Mouse (Mus musculus): ENCODE results near the gene Med28. TPM values are rescaled to one million over a fixed set of nuclear protein-coding genes. Genes with fewer than 3 reads are reported as not detected.

The Med28 gene
- total RNA-seq (2021) = 10 to 100 TPM; 93.5 to 97.8 TPM

DNA sequence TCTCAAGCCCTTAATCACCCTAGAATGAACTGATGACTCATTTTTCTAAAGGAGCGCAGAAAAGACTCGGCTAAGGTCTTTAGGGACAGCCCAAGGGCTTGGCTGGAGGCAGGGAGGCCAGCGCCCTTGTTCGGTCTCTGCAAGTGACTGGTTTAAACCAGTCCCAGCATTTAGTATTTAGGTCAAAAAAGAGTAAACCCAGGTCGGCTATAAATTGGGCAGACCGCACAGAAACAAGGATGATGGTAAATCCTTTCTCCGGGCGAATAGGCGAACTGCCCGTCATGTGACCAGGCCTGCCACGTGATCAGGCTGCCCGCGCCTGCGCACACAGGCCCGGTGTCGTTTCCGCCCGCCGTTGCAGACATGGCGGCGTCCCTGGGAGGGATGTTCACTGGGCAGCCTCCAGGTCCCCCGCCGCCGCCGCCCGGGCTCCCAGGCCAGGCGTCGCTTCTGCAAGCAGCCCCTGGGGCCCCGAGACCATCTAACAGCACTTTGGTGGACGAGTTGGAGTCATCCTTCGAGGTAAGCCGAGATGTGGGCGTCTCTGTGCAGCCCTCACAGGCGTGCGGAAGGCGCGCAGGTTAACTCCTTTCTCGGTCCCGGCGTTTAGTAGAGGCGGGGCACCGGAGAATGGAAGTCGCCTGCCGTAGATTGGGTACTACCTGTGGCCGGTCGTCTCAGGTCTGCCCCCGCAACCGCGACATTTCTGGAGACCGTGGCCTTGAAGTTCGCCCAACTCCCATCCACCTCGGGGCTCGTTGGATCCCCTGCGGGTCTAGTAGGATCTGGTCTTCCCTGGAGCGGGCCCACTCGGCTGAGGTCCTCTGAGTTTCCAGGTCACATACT is at the start of gene Med28:
Gene Med28 (plus strand): TSS at position 270 of the 849 bp plus-strand sequence.
- peak; percentile 96 for DNase-seq (ENCODE audit: low spot score in 2 of 2)
- intact Hi-C loops (cut with DNase I) = no loop called here

DNA sequence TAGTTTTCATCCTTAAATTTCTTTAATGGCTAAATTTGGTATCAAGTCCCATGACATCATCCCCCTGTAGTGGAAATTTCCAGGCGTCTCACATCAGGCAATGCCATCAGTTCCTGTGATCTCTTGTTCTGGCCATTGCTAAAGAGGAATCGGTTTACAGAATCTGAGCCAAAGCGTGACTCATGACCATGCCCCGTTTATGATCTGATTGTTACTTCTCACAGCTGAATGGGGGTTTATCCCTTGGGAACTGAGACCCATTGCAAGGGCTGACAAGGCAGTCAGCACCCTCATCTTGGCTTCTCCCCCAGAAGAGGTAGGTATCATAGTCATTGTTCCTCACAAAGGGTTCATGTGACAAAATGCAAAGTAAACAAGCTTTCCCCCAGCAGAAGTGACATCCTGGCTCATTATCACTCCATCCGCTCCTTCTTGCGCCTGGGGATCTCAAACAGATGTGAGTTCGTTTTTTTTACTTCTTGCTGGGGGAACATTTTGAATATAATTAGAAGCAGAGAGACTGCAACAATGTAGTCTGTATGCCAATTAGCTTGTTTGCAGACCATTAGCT is 47.1 kb upstream of the Med28 start:
- DNase-seq (ENCODE audit: low spot score in 2 of 2) = peak in 1 of 2 experiments; percentile 45
- intact Hi-C loops (cut with DNase I) = no loop called here

DNA sequence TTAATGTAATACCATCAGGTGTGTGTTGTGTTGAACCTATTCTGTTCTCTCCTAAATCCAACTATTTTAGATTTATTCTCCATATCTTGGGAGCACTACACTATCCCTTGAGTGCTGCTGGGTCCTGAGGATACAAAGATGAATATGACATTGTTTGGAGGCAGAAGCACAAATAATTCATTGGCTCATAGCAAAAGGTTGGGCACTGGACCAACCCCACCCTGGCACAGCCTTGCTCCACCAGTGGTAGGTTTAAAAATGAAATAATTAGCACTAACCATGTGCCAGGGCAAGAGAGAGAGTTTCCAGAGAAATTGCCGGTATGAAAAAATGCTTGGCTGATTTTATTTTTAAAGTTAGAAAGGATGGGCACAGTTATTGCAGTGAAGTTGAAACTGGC is 46.5 kb upstream of the Med28 start:
- intact Hi-C loops (cut with DNase I) = no loop called here
- no peak for DNase-seq (ENCODE audit: low spot score in 2 of 2)

DNA sequence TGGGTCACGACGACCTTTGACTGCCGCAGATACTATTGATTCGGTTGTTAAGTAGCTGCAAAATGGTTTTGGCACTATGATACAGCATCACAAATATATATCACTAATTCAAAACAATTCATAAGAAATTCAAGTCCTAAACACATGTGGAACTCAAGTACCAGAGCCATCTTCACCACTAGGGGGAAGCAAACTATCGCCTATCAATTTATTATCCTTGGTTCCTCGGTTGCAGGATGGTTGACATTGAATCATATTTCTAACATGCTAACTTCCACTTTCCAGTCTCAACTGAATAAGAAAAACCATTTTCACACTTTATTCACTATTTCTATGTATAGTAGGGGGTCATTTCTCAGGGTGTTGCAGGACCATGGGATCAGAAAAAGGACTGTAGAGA is 45.8 kb upstream of the Med28 start:
- DNase-seq (ENCODE audit: low spot score in 2 of 2) = peak; percentile 66 to 84
- intact Hi-C loops (cut with DNase I) = loop anchor here (2.0 kb wide), 1 partner anchor 61 kb away; no protein-coding TSS in a partner anchor

DNA sequence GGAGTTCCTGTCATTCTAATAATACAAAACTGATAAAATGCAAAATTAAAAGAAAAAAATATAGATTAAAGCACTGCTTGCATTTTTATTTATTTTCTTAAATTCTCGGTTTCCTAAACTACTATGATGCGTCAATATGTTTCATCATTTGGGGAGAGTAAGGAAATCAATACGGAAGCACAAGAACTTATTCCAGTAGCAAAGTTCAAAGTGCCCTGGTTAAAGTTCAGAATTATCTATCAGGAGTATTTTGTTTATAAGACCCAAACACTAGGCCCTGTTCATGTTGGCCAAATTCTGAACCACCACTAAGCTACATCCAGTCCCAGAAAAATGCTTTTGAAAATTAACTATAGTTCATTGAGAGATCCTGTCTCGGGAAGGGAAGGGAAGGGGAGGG is 45.3 kb upstream of the Med28 start:
- DNase-seq (ENCODE audit: low spot score in 2 of 2) = no peak
- intact Hi-C loops (cut with DNase I) = loop anchor here (2.0 kb wide), 1 partner anchor 60 kb away; no protein-coding TSS in a partner anchor

DNA sequence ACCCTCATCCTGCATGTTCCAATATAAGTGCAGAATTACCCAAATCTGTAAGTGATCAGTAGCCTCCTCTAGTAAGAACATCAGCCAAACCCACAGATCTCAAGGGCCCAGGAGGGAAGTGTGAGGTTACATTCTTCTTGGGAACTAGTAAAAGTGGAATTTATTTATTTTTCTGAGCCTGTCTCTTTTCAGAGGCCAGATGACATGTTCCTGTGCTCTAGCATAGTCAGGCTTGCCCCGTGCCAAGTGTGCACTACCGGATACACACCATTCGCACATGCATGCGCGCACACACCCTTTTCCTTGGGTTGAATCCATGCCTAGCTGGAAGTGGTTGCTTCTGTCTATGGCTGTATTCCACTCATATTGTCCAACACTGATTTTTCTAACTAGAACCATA is 44.3 kb upstream of the Med28 start:
- DNase-seq (ENCODE audit: low spot score in 2 of 2) = no peak

DNA sequence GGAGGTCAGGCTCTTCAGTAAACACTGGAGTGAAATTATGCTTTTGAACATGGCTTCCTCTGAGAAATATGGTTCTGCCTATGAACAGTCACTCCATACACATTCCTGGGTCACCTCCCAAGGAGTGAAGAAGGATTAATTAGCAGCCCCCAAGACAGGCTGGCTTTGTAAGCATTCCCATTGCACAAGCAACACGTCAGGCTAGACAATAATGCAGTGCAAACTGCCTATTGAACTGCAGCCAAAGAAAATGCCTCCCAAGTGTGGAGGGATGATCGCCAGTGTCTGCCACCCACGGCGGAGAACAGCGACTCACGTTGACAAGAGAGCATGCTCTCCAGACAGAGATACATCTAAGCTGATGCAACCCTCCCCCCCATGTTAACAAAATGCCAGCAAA is 43.7 kb upstream of the Med28 start:
- intact Hi-C loops (cut with DNase I) = loop anchor here (2.0 kb wide), 2 partner anchors 193 to 871 kb away; partner anchors contain the start of gene Ncapg
- DNase-seq (ENCODE audit: low spot score in 2 of 2) = peak in 1 of 2 experiments; percentile 67

More for the DNA sequence above, 44.3 kb upstream of the Med28 start:
- intact Hi-C loops (cut with DNase I) = loop anchor here (2.0 kb wide), 3 partner anchors 59 to 871 kb away; partner anchors contain the start of gene Ncapg

DNA sequence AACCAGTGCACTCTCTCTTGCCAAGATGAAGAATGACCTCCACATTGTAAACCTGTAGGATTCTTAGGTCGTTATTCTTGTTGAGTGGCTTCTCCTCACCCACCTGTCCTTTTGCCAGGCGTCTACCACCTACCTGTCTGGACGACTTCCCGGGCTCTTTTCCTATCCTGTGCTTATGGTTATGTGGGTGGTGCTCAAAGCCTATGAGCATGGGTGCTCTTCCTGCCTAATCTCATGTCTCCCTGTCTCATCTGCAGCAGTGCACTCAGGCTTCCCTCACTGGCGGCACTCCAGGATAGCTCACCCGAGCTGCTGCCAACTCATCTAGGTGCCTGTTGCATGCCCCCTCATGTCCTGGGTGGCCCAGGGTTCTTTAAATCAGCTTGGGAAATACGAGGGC is 42.4 kb upstream of the Med28 start:
- DNase-seq (ENCODE audit: low spot score in 2 of 2) = peak in 1 of 2 experiments; percentile 41
- intact Hi-C loops (cut with DNase I) = loop anchor here (2.0 kb wide), 2 partner anchors 191 to 869 kb away; partner anchors contain the start of gene Ncapg

DNA sequence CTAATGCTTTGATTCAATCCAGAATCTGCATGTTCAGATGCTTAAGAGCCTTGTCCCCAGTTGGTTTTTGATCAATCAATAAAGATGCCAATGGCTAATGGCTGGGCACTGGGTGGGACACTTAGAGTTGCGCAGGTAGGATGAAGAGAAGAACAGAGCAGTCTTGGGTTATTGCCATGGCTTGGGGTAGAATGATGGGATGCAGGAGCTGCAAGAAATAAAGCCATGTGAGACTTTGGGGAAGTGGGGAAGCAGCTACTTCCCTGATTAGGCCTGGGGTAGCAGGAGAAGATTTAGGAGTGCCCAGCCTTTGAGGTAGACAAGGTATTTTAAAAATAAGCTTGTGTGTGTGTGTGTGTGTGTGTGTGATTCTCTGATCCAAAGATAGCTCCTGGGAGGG is 40.0 kb upstream of the Med28 start:
- no peak for DNase-seq (ENCODE audit: low spot score in 2 of 2)
- intact Hi-C loops (cut with DNase I) = no loop called here

DNA sequence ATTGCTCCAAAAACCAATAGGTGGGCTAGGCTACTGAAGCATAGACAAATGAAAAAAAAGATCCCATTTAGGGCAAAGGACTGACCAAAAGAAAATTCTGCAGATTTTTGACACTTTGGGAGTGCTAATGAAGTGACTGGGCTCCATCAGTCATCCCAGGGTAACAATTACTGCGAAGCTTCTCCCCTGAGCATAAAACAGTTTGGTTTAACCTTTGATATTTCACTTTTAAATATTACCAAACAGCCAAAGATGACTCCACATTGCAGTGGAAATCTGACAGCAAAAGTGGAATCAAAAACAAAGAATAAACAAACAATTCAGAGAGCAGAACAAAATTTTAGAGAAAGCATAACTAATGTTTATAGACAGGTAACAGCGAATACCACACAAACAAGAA is 38.9 kb upstream of the Med28 start:
- intact Hi-C loops (cut with DNase I) = no loop called here
- no peak for DNase-seq (ENCODE audit: low spot score in 2 of 2)

DNA sequence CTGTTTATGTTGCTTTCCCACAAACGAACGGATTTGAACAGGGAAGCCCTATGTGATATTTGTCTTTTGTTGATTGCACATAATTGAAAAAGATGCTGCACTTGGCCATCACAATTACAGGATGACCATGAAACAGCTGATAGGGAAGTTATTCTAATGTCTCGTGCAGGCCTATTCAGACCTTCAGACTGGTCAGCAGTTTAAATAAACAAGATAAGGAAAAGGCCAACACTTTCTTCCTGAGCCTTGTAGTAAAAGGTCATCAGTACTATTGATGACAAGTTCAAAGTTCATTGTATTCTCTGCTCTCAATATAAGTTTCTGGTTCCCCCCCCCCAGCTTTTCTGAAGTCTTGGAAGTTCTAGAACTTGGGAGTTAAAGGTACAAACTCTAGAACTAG is 37.4 kb upstream of the Med28 start:
- intact Hi-C loops (cut with DNase I) = no loop called here

DNA sequence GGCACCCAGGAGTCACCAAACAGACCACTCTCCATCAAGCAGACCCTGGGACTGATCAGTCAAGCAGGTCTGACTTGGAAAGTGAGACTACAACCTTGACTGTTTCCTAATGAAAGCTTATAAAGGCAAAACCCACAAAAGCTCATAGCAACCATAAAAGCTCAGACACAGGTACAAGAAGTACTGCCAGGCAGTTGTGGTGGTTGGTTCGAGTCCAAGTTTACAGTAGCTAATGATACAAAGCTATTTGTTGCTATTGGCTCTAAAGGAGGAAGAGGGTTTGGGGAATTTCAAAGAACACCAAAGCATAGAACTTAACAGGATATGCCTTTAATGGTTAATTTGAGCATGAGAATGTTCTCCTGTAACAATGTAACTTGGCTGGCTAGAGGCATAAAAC is 36.4 kb upstream of the Med28 start:
- DNase-seq (ENCODE audit: low spot score in 2 of 2) = no peak
- intact Hi-C loops (cut with DNase I) = no loop called here

More for the DNA sequence above, 37.4 kb upstream of the Med28 start:
- no peak for DNase-seq (ENCODE audit: low spot score in 2 of 2)

DNA sequence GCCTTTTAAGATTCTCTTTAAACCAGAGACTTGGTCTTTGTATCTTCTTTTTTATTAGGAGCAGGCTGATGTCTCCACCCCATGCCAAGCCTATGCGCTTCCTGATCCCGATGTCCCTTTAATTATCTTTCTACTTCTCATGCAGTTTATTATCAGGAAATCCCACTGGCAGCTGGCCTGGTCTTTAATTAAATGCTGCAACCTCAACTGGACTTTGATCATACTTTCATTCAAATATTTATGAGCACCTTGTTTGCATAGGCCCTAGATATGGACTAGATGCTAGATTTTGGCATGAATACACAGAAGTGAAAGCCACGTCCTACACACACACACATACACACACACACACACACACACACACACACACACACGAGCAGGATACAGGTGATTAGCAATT is 28.3 kb upstream of the Med28 start:
- no peak for DNase-seq (ENCODE audit: low spot score in 2 of 2)
- intact Hi-C loops (cut with DNase I) = no loop called here

DNA sequence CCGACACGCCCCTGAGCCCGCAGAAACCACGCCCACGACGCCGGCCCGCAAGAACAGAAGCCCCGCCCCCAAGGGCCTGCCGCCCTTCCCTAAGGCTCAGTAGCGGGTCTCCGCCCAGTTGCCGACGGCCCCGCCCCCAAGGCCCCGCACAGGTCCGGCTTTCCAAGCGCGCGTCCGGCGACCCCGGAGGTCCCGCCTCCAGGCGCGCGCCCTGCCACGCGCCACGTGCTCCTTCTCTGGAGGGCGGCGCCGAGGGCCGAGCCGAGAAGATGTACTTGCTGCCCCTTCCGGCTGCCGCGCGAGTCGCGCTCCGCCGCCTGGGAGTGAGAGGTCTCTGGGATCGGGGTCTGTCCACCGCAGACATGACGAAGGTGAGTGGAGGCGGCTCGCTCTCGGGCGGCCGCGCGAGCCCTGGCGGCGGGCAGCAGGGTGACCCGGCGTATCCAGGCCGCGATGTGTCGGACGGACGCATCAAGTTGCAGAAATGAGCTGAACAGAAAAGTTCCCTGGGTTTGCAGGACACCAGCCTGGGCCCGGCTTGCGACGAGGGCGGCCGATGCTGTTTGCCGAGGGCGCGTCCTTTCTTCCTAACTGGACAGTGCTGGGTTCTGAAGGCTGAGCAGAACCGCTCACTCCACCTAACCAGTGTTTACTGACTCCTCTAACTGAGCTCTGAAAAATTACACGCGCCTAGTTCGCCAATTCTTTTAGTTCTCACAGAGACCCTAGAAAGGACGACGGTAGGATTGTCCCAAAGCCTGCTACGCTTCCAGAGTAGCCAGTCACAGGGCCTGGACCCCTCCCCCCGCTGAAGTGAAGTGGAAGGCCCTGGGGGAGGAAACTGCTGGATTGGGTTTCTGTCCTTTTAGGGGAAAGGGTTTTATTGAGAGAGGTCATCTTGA is 26.6 kb upstream of the Med28 start, which contains the start of gene Lap3:
Gene Lap3 (plus strand): TSS at position 184 of the 902 bp plus-strand sequence.
- DNase-seq (ENCODE audit: low spot score in 2 of 2) = peak; percentile 97 to 98
- intact Hi-C loops (cut with DNase I) = no loop called here

DNA sequence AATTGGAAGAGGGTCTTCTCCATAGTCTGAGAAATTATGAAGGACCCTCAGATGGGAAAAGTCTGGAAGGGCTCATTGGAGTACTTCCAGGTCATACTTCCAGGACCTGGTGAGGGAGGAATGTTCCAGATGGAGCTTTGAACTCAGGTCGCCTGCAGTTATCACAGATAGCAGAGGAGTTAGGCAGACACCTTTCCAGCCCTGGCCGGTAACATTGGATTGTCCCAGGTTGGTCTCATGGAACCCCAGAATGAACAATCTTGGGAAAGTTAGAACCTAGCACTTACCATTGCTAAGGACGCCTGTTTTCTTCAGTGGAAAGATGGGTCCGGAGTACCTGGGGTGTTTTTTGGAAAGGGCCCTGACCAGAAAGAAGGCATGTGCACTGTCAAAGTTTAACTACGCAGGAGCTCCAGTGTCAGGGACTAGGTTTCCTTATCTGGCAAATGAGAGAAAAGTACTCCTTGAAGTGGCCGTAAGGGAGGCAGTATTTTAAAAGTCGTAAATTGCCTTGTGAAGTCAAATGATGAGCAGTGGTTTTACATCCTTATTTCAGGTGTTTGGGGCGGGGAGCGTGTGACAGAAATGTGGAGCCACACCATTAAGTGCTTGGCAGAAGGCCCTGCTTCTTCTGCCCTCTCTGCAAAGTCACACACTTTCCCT is 25.8 kb upstream of the Med28 start:
- intact Hi-C loops (cut with DNase I) = no loop called here
- no peak for DNase-seq (ENCODE audit: low spot score in 2 of 2)

DNA sequence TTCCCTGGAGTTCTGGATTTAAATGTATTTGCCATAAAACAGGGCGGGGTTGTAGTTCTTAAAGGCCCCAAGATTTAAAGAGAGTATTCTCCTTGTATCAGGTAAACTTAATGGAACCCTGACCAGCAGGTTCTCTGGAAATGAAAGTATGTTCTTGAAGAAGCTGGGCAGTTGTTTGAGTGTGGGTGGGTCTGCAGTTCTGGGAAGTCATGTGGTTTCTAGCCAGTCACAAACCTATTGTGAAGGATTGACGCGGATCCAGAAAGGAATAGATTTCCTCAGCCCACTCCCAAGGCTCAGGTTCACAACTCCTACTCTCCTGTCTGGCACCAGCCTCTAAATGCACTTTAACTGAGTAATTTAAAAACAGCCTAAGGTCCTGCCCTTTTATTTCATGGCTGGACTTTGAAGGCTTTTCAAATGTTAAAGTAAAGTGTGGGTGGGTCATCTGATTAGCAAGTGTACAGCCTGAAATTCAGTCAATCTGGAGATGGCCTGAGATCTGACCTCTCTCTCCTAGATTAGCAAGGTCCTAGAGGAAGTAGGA is 24.5 kb upstream of the Med28 start:
- intact Hi-C loops (cut with DNase I) = no loop called here
- no peak for DNase-seq (ENCODE audit: low spot score in 2 of 2)

DNA sequence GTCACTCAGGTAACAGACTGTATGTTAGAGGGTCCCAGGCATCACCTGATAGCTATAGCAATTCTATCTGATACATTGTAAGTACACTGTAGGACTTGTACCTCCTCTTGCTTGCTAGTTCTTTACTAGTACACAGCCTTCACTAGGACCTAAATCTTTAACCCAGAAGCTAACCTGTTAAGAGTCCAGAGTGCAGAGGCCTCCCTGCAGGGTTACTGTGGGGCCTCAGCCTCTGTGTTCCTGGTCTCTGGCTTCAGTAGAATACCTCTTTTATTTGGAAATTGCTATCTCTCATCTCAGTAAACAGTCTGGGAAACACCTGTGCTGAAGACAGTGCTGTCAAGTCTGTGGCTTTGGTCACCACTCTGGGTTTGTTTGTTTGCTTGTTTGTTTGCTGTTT is 24.0 kb upstream of the Med28 start:
- intact Hi-C loops (cut with DNase I) = no loop called here

DNA sequence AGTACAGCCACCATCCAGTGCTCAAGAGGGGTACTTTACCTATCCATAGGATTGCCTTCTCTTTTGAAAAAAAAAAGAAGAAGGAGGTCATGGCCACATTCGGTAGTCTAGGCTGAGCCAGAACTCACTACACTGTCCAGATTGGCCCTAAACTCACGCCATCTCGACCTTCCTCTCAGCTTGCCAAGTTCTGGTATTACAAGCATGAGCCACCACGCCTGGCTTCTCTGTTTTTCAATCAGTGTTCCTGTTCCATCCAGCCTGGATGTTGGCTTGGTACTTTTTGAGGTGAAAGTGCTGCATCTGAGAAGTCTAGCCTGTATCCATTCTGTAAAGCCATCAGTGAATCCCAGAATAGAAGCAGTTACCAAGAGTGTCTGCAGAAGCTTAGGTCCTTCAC is 23.6 kb upstream of the Med28 start:
- intact Hi-C loops (cut with DNase I) = no loop called here
- no peak for DNase-seq (ENCODE audit: low spot score in 2 of 2)

More for the DNA sequence above, 24.0 kb upstream of the Med28 start:
- DNase-seq (ENCODE audit: low spot score in 2 of 2) = no peak

DNA sequence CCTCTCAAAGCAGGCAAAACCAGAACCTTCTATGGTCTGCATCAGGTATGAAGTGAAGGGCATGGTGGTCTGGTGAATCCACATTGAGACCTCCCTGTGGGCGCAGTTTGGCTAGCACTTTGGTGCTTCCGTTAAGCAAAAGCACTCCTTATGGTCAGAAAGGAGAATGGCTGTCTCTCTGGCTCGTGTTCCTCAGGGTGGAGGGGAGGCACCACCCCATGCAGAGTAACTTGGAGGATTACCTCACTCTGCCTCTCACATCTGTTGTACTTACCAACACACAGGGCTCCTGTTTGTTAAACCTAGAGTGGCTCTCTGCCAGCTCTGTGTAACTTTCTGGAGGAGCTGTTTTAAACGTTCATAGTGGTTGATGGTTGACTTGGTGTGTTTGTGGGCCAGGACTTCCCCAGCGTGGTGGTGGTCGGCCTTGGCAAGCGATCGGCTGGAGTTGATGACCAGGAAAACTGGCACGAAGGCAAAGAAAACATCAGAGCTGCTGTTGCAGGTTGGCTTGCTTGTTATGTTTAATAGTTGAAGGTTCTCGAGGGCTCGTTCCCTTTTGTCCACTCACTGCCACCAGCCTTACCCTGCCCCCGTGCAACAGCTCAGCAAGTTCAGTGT is 23.0 kb upstream of the Med28 start:
- intact Hi-C loops (cut with DNase I) = no loop called here

More for the DNA sequence above, 23.0 kb upstream of the Med28 start:
- DNase-seq (ENCODE audit: low spot score in 2 of 2) = no peak
